Mouse (Mus musculus) c-Kit-positive CD71-positive TER-119-negative erythroid progenitor cells, embryonic 14.5 days (primary cell): ENCODE measurements around the gene Atp5d.

Experiments used
- DNase-seq: peaks from one replicate; pipeline ENCODE4 v3.0.0-alpha.2; 2013; ENCODE audit warnings: low read depth

Gene Atp5d

DNA sequence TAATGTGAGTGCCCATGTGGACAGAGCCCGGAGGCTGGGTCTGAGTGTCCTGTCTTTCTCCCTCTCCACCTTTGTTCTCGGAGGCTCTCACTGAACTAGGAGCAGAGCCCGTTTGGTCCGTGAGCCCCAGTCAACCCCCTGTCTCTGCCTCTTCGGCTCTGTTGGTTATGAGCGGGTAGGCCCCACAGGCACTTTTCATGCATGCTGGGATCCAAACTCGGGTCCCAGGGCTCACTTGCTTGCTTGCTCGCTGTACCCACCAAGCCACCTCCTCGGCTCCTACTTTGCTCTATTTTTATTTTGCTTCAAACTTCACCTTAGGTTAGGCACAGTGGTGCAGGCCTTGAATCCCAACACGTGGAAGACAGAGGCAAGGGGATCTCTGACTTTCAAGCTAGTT is 49.3 kb downstream of the Atp5d start:
- no peak for DNase-seq

DNA sequence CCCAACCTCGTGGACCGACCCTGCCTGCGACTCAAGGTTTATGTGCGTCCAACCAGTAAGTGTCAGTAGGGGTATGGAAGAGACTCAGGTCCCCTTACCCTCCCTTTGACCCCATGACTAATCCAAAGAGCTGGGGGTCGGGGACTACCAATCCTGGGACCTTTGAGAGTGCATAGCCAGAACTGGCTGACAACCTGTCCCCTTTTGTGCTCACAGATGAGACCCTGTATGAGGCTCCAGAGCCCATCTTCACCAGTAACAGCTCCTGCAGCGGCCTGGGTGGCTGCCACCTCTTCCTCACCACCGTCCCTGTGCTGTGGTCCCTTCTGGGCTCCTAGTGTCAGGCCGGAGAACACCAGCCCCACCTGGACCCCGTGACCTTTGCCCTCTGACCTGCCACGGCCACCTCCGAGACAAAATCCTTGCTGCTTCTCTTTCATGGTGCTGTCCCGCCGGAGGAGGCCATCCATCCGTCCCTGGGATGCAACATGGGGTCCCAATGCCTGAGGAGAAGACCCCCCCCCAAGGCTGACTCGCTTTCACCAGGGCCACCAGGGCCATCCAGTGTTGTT is 50.1 kb downstream of the Atp5d start:
- no peak for DNase-seq

DNA sequence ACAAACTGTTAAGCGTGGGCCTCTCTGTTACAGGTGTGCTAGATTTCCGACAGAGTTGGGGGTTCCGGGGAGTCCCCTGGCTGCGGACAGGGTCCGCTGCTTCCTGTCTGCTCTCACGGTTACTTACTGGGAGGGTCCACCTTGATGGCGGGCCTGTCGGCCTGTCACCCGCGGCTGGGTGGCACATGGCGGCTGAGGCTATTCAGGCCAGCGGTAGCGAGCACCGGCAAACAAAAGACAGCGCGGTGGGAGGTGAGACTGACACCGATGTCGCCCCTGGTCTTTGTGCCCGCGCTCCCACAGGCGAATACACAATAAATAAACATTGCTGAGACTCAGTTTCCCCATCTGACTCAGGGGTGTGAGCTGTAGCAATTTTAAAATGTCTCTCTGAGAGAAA is 51.6 kb downstream of the Atp5d start:
- no peak for DNase-seq

DNA sequence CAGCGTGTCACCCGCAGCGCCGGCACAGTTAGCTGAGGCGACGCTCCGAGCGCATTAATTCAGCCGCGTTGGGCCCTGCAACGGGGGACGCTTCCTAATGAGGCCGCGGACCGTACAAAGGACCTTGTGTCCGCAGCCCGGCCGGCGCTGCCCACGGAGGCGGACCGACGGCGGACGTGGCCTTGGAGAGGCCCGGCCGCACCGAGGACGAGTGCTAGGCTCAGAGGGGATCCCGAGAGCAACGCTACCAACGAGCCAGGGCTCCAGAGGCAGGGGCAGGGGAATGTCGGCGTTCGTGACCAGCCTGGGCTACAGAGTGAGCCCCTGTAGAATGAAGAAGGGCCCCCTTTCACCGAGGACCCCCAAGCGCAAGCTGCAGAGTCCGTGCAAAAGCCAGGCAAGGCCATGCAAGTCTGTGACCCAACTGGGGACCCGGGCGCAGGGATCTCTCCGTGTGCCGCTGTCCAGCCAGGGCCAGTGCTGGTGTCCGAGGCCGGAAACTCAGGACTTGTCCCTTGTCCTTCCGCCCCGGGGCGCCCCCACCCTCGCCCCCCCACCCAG is 52.1 kb downstream of the Atp5d start:
- no peak for DNase-seq

DNA sequence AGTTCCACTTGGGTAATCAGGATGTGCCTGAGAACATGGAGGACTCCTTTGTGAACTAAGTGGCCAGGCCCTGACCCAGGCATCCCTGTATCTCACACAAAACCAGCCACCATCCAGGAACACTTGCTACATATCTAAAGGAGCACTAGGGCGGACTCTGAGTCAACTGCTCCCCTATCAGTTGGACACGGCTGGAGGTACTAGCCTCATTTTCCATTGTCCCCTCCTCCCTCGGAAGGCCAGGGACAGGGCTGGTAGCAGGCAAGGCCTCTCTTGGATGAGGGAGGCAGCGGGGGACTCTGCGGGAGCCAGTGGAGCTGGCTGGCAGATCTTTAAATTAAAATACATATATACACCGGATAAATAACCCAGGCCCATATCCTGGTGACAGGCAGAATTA is 55.5 kb downstream of the Atp5d start:
- DNase-seq, result no peak

DNA sequence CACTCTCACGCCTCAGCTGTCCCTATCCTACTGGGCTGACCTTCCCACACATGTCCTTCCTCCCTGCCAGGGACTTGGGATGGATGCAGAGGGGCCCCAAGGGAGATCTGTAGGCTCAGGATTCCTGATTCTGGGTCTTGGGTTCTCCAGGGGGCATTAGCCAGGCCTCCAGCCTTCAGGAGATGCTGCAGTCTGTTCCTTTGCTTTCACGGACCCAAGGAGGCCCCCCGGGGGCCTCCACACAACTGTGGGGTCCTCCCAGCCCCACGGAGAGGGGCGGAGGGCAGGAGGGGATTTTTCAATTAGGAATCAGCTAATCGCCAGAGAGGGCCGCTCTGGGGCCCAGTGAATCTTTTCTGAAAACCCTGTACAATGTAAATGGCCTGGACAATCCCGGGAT is 56.0 kb downstream of the Atp5d start:
- no peak for DNase-seq
